Mouse (Mus musculus): ENCODE results near the gene Smdt1.

GRCm38 (mm10) chr15:82348258-82348998 is 9.7 kb downstream of the Smdt1 start:
- TF ChIP-seq GATA1 (IDR thresholded peaks at IDR 0.05; ENCODE audit: borderline replicate concordance, low read length), result no peak
- no peak for TF ChIP-seq FLI1 (IDR thresholded peaks at IDR 0.05; ENCODE audit: low read length)
